Mouse (Mus musculus): ENCODE results near the gene Arhgap10. TPM values are rescaled to one million over a fixed set of nuclear protein-coding genes. Genes with fewer than 3 reads are reported as not detected.

Gene Arhgap10
- total RNA-seq, 2 experiments from 2014 or later, result 29.5 to 33.2 TPM

DNA sequence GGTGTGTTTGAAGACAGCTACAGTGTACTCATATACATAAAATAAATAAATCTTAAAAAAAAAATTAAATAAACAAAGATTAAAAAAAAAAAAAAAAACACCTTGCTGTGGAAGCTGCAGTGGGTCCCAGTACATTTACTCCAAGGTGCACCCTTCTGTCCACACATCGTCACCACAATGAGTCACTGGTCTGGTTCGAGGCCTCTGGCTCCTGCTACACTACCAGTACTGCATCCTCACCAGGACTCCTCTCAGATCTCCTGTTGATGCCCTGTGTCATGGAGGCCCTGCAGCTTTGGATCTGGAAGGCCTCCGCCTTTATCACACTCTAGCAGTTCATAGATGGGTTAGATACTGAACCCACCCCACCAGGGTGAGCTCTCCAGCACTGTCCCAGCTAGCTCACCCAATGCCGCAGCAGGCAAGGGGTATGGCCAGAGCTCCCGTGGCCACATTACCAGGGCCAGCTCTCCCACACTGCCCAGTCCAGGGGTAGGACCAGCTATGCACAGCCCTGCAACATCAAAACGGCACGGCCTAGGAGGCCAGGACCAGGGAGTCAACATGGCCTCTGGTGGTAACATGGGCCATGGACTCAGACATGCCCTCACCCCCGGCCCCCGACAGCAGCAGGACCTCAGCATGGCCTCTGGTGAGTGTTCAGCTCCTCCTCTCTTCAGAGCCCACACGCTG, 26.4 kb downstream of the Arhgap10 start:
- no peak for DNase-seq (ENCODE audit: low spot score in 2 of 2)
- intact Hi-C loops (cut with DNase I), result loop anchor here (5.0 kb wide), 2 partner anchors 64 to 1246 kb away; no protein-coding TSS in a partner anchor

DNA sequence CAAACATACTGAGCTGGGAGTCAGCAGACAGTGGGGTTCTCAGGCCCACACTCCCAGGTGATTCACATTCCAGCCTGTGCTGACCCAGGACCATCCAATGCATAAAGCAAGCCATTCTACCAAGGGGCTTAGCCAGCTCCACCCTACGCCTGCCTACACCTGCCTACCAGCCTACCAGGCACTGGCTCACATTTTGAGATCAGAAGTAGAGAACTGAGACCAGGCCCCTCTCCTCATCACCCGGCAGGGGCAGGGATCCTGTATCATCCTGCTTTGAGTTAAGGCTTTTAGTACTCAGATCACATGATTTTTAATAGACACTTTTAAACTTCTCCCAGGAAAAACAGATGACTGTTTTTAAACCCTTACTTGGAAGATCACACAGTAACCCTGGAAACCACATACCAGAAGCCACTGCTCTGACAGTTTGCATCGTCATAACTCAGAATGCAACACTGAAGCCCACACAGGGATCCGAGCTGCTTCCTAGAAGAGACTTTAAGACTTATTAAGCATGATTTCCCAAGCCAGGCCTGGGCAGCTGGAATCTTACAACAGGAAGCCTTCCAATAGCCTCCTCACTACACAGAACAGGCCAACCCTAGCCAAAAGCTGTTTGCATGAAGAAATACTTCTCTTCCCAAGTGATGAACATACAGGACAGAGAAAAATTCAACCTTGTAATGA, 27.5 kb downstream of the Arhgap10 start:
- intact Hi-C loops (cut with DNase I), result loop anchor here (5.0 kb wide), 2 partner anchors 63 to 1247 kb away; no protein-coding TSS in a partner anchor
- DNase-seq (ENCODE audit: low spot score in 2 of 2), result peak; percentile 57 to 86

DNA sequence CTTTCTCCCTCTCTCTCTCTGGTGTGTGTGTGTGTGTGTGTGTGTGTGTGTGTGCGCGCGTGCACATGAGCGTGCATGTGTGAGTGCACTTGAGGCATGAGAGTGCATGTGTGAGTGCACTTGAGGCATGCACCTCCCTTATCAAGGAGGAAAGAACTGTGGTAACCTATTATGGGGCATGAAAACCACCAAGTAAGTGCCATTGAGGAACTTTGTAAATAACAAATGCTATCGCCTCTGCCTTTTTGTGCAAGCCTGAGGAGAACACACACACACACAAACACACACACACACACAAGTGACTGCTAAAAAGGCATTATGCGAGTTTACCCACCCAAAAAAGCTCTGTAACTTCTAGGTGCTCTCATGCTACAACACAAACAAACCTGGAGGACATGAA, 28.5 kb downstream of the Arhgap10 start:
- intact Hi-C loops (cut with DNase I), result no loop called here
- DNase-seq (ENCODE audit: low spot score in 2 of 2), result no peak

DNA sequence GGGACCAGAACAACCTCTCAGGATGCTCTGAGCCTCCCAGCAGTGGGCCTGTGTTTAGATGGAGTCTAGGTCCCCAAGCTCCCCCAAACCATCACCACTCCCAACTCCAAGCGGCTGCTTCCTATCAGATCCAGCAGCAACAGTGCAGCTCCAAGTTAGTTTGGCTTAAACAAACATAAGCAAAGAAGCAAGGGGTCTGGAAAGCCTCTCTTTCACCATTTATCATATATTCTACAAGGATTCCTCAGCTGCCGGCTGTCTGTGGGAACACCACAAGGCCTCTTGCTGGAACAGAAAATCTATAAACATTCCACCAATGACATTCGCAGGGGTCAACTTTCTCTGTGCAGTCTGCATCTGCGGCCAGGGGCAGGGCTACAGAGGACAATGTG, 29.5 kb downstream of the Arhgap10 start:
- no peak for DNase-seq (ENCODE audit: low spot score in 2 of 2)
- intact Hi-C loops (cut with DNase I), result no loop called here

DNA sequence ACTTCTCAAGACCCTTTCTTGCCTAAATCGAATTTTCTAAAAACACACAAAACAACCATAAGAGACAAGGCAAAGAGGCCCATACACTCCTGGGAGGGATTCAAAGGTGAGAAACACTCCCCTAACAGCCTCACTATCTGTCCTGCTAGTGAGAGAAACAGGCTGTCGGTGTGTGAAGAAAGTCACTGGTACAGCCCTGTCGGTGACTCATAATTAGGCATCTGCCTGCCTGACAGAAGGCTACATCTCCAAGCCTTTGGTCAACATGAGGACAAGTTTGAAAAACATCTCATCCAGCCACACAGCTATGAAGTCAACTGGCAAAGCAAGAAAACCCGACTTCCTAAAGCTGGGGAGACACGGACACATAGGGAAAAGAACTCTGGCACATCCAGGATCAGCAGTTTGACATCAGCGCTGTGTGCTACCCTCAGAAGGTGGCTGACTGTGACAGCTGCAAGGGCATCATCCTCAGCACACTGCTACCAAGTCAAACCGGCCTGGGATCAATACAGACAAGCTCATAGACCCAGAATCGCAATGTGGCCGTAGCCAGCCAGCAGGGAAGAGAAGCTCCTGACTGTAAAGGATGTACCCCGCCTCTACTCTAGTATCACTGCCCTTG, 30.1 kb downstream of the Arhgap10 start:
- intact Hi-C loops (cut with DNase I), result no loop called here
- no peak for DNase-seq (ENCODE audit: low spot score in 2 of 2)

DNA sequence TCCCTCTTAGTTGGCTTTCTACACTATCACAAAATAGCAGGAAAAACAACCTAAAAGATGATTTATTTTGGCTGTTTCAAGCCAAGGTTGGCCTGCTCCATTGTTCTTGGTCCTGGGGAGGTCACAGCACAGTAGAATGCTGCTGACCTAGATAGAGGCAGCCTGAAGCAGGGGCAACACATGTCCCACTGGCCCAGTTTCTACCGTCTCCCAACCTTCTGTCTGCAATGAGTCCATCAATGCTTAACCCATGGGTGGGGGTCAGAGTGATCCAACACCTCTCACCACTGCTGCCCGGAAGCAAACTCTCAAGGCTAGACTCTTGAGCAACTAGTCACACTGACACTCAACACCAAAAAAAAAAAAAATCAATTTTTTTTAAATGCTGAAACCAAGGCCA, 31.0 kb downstream of the Arhgap10 start:
- intact Hi-C loops (cut with DNase I), result no loop called here
- DNase-seq (ENCODE audit: low spot score in 2 of 2), result no peak

DNA sequence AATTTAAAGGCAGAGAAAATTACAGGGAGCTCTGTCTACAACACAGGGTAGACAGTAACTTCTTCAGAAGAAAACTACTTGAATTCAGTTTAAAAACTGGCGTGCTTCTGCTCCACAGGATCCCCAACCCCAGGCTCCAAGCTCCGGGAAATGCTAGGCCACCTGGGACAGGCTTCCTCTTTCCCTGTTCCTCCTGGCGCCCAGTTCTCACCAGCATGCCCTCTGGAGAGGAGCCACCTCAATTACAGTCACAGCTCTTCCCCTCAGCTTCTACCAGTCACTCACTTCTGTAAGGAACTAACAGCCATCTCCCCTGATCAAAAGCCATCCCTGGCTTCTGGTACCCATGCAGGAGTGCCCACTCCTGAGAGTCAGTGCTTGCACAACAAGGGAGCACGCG, 32.9 kb downstream of the Arhgap10 start:
- intact Hi-C loops (cut with DNase I), result no loop called here
- no peak for DNase-seq (ENCODE audit: low spot score in 2 of 2)

DNA sequence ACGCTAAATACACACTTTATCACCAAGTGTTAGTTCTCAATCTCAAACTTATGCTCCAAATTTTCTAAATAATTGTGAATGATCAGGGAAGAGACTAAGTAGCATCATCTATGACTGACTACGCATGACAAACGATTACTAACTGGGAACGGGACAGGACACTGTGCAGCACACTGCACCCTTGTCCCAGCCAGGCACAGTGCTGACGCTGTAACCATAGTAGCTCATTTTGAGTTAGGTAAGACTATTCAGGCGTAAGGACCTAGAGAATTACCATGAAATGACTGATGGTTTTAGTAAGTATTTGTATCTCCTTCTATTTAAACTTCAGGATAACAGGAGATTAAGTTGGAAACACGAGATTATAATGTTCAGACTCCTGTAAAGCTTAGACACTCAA, 33.5 kb downstream of the Arhgap10 start:
- intact Hi-C loops (cut with DNase I), result no loop called here
- no peak for DNase-seq (ENCODE audit: low spot score in 2 of 2)

DNA sequence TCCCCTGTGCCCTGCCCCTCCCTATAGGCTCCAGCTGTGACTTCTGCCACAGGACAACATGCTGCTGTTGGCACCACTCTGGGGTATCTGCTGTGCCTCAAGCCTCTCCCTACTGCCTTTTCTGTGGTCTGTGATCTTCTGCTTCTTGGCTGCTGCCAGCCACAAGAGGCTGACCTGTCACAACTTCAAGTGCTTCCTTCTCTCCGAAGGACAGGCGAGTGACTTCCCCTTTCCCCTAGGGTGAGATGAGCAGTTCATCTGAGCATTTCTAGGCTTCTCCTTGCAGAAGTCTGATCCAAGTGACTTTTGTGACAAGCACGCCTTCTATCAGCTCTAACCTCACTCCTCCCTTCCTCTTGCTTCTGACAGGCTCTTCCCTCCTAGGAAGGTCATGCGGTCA, 34.1 kb downstream of the Arhgap10 start:
- intact Hi-C loops (cut with DNase I), result no loop called here
- no peak for DNase-seq (ENCODE audit: low spot score in 2 of 2)

DNA sequence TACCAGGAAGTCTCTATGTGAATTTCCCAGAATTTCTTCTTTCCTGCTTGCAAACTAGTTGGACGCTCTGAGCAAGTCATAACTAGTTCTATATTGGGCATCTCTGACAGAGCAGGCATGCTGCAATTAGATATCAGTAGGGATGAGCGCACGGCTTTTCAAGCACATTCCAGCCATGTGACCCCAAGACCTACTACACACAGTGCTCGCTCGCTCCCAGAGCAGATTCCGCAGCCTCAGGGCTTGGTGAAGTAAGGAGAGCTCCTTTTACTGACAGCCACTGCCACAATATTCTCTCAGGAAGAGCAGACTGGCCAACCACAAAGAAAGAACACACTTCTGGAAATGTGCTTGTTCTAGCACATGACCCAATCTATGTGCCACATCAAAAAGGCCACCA, 36.0 kb downstream of the Arhgap10 start:
- DNase-seq (ENCODE audit: low spot score in 2 of 2), result no peak
- intact Hi-C loops (cut with DNase I), result no loop called here

DNA sequence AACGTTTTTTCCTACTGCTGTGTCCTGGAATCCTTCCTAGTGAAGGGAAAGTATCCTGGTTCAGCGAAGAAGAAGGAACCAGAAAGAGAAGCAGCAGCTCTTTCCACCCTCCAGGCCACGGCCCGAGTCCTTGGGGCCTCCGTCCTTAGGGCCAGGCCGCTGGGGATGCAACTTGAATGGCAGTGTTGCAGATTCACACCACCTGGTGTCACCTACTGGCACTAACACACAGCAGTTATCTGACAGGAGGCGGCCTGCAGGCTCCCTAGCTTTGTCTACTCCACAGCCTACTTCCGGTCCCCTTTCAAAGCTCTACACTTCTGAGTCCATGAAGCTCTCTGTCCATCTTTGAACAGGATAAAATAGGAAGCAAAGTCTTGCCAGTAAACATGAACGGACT, 37.8 kb downstream of the Arhgap10 start:
- intact Hi-C loops (cut with DNase I), result no loop called here

DNA sequence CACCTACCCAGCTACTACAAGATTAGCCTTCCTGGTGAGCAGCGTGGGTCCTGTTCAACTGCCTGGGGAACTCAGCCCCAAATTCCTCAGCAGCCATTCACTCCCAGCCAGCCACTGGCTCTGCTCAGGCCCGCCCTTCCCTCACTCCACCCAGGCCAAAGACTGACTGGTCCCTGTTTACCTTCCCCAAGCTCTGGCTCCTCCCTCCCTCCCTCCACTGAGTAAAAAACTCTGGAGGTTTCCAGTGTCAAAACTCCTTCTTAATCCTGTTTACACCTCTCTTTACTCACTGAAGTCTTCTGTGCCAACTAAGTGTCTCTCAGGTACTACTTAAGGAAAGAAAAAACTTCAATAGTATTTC, 38.9 kb downstream of the Arhgap10 start:
- intact Hi-C loops (cut with DNase I), result no loop called here

More for the DNA sequence above, 37.8 kb downstream of the Arhgap10 start:
- no peak for DNase-seq (ENCODE audit: low spot score in 2 of 2)

DNA sequence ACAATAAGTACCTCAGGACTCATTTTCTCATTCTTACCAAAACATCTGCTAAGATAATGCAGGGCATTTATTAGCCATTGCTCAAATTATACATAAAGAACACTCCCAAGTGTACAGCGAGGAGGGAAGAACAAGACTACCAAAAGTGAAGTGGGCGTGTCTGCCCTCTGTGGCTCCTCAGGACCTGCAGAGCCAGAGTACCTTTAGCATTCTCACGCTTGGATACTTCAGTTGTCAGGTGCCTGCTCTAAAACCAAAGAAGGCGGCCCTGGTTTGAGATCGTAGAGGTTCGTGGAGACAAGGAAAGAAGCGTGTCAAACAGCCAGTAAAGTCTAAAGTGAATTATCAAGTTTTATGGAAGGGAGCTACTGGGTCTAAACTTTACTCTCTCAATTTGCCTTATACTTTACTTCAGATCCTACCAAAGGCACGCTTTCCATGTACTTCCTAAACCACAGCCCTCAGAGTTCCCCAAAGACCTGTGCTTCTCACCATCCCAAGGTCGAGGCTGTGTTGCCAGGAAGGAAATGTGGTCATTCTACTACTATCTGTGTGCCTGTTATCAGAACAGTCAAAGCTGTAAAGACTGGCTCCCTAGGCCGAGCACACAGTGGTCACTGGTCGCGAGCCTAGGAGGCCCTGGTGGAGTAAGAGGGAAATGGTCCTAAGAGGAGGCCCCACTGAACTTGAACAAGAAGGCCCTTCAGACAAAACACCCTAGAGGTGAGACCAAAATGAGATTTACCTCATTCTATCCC, 39.4 kb downstream of the Arhgap10 start:
- DNase-seq (ENCODE audit: low spot score in 2 of 2), result no peak
- intact Hi-C loops (cut with DNase I), result no loop called here

More for the DNA sequence above, 38.9 kb downstream of the Arhgap10 start:
- DNase-seq (ENCODE audit: low spot score in 2 of 2), result no peak

DNA sequence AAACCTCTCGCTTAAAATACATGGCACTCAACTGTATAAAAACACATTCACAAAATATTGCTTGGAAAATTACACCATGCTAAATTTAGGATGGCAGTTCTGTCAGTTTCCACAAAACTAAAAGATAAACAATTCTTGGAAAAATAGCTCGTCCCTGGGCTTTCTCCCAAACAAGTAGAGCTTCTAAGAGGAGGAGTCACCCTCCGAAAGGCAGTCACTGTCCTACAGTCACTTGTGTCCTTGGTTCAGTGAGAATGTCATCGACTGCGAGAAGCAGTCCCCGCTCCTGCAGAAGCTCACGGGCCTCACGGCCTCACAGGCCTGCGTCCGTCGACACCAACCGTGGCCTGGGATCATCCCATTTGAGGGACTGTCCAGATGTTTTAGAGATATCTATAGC, 40.1 kb downstream of the Arhgap10 start:
- DNase-seq (ENCODE audit: low spot score in 2 of 2), result peak in 1 of 2 experiments; percentile 41
- intact Hi-C loops (cut with DNase I), result no loop called here

DNA sequence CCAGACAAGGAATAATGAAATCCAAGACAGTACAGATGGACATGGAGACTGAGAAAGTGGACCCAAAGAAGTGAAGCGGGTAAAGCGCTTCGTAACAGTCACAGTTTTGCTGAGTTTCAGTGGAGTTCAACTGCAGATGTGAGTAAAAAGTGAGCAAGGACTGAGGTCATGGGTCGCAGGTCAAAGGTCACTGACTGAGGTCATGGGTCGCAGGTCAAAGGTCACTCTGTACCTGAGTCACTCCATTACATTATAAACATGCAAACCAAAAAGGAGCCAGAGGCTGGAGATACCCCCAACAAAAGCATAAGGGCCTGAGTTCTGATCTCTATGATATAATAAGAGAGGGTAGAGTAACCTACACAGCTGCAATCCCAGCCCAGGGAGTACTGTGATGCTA, 43.1 kb downstream of the Arhgap10 start:
- no peak for DNase-seq (ENCODE audit: low spot score in 2 of 2)
- intact Hi-C loops (cut with DNase I), result no loop called here

DNA sequence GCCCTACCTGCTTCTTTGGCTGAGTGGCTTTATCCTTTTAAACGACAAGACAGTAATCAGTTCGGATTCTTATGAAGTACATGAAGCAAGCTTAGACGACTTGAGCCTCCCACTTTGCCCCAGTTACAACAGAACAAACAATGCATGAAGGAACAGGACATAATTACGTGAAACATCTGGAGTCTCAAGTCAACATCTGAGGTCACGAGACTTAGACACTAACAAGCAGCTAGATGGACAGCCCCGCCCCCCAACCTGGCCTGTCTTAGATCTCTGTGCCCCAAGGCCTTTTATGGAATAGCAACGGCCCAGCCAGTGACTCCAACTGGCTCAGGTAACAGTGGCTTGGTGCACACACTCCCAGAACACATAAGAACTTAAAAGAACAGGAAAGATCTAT, 44.0 kb downstream of the Arhgap10 start:
- intact Hi-C loops (cut with DNase I), result no loop called here
- DNase-seq (ENCODE audit: low spot score in 2 of 2), result no peak

DNA sequence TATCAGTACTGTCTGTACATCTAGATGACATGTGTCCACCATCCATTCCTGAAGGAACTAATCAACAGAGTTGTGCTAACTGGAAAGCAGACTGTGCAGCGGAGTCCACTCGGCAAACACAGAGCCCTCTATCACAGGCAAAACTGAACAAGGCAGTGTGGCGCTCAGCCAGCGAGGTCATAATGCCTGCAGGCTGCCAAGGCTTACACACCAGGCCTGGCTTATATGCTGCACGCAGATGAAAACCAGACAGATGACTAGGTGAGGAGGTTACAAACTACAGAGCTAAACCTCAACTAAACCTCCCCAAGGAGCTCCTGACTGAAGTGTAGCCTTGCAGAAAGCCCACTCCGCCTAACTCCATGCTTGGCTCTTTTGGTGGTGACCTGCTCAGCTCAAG, 44.4 kb downstream of the Arhgap10 start:
- DNase-seq (ENCODE audit: low spot score in 2 of 2), result no peak
- intact Hi-C loops (cut with DNase I), result no loop called here

DNA sequence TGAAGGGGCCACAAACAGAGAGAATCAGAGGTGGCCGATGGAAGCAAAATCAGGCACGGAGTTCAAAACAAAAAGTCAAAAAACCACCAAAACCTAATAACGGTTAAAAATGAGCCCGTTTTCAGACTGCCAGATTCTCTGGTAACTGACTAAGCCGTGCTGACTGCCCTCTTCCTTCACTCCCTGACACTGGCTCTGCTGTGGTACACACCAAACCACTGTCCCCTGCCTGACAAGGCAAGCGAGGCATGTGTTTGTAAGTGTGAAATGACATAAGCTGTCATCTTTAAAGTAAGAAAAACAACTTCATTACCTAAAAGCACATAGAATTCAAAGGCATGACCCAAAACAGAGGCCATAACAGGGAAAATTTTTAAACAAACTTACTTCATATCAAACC, 56.4 kb downstream of the Arhgap10 start:
- intact Hi-C loops (cut with DNase I), result no loop called here
- no peak for DNase-seq (ENCODE audit: low spot score in 2 of 2)

DNA sequence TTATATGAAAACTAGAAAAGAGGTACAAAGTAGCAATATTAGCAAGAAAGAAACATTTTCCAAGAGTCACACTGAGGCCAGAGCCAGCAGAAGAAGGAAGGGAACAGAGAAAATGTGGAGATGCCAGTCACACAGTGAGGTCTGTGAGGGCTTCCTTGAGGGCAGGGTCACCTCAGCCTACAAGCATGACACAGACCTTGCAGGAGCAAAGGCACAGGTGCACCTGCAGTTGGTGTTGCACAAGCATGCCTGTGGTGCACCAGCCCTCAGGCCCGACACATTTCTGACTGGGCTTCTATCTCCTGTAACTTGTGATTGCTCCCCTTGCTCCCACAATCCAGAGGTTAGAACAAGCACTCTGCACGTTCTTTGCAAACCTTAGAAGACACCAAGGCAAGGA, 57.4 kb downstream of the Arhgap10 start:
- DNase-seq (ENCODE audit: low spot score in 2 of 2), result no peak
- intact Hi-C loops (cut with DNase I), result no loop called here

DNA sequence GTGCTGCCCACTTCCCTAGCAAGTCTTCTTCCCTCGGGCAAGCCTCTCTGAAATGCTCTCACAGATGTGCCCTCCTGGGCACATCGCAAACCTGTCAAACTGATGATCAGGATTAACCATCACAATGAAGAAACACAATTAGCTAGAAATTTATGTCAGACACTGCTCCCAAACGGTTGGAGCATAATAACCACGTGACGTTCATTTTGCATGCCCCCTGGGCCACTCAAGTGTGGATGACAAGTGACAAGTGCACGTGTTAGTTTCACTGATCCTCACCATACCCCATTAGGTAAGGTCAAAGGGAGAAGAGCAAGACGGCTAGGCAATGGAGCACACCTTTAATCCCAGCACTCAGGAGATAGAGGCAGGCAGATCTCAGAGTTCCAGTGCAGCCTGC, 58.1 kb downstream of the Arhgap10 start:
- no peak for DNase-seq (ENCODE audit: low spot score in 2 of 2)
- intact Hi-C loops (cut with DNase I), result no loop called here

Measured in left cerebral cortex, postnatal 25 days (tissue).